Mouse (Mus musculus): ENCODE results near the gene Uhmk1. TPM values are rescaled to one million over a fixed set of nuclear protein-coding genes. Genes with fewer than 3 reads are reported as not detected.
A peak's percentile ranks its signal among the peaks of the same experiment; 100 is the strongest.

The Uhmk1 gene
- polyA plus RNA-seq, 1 experiment from 2014 or later = 19.7 TPM

- 89% methylated on average over 5 of the region's 5 CpGs for WGBS
- ATAC-seq (ENCODE audit: insufficient read depth, low FRiP score, low TSS enrichment) (no peak), DNase-seq (ENCODE audit: low spot score) (no peak)
- no peaks in the 10 kb centered on the region for H3K27me3 ChIP-seq (ENCODE audit: control insufficient read depth, insufficient read depth, low read length)
- no peak overlapping the region for H3K4me3 ChIP-seq (ENCODE audit: low read depth, low read length)
- H3K36me3 ChIP-seq (ENCODE audit: control insufficient read depth, insufficient read depth, low read length) = no peaks in the 10 kb centered on the region
- H3K27ac ChIP-seq (ENCODE audit: low read depth, low read length) = no peak overlapping the region
- H3K4me1 ChIP-seq (ENCODE audit: control insufficient read depth, insufficient read depth, low read length) = no peaks in the 10 kb centered on the region
- no peak overlapping the region for H3K4me2 ChIP-seq (ENCODE audit: low read depth)
- no peak overlapping the region for H3K9ac ChIP-seq (ENCODE audit: low read length)
- no peaks in the 10 kb centered on the region for H3K9me3 ChIP-seq (ENCODE audit: control insufficient read depth, low read length)
These were observed 28.7 kb downstream of the Uhmk1 start for GRCm38 (mm10) chr1:170186531-170186930.

DNA sequence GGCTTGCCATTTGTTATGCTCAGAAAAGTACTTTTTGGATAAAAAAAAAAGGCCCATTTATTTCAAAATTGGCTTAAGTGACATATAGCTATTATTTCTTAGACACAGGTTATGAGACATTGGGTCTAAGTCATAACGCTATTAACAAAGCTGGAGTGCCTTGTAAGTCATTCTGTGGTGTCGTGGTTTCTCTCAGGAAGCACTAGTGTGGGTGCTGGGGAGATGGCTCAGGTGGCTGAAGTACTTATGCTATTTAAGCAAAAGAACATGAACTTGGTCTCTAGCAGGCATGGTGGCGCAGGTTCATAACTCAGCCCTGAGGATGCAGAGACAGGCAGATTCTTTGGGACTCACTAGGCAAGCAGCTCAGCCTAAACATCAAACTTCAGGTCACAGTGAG, 30.1 kb downstream of the Uhmk1 start:
- no peaks in the 10 kb centered on the region for H3K4me1 ChIP-seq (ENCODE audit: control insufficient read depth, insufficient read depth, low read length)
- WGBS = 95% methylated on average over 3 of the region's 3 CpGs
- no peaks in the 10 kb centered on the region for H3K9me3 ChIP-seq (ENCODE audit: control insufficient read depth, low read length)
- H3K27ac ChIP-seq (ENCODE audit: low read depth, low read length) = no peak overlapping the region
- H3K27me3 ChIP-seq (ENCODE audit: control insufficient read depth, insufficient read depth, low read length) = no peaks in the 10 kb centered on the region
- H3K4me2 ChIP-seq (ENCODE audit: low read depth) = no peak overlapping the region
- H3K4me3 ChIP-seq (ENCODE audit: low read depth, low read length) = no peak overlapping the region
- ATAC-seq (ENCODE audit: insufficient read depth, low FRiP score, low TSS enrichment) (no peak), DNase-seq (ENCODE audit: low spot score) (no peak)
- no peaks in the 10 kb centered on the region for H3K36me3 ChIP-seq (ENCODE audit: control insufficient read depth, insufficient read depth, low read length)
- H3K9ac ChIP-seq (ENCODE audit: low read length) = no peak overlapping the region

DNA sequence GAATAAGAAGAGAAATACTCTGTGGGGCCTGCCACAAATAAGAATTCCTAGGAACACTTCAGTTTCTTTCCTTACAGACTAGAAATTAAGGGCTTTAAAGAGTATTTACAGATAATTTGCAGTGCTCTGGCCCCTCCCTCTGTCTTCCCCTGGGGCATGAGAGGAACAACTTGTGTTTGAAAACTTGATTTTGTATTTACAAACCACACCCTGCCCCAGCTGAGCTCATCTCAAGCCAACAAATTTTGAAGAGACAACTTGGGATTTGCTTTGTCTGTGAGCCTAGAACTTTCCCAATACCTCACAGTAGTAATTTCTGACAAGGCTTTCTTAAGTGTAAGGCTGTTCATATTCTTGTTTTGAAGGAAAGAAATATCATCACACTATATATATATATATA, 32.5 kb downstream of the Uhmk1 start:
- H3K4me2 ChIP-seq (ENCODE audit: low read depth) = no peak overlapping the region
- no peaks in the 10 kb centered on the region for H3K4me1 ChIP-seq (ENCODE audit: control insufficient read depth, insufficient read depth, low read length)
- ATAC-seq (ENCODE audit: insufficient read depth, low FRiP score, low TSS enrichment) (no peak), DNase-seq (ENCODE audit: low spot score) (no peak)
- no peak overlapping the region for H3K27ac ChIP-seq (ENCODE audit: low read depth, low read length)
- no peaks in the 10 kb centered on the region for H3K27me3 ChIP-seq (ENCODE audit: control insufficient read depth, insufficient read depth, low read length)
- H3K9ac ChIP-seq (ENCODE audit: low read length) = no peak overlapping the region
- H3K36me3 ChIP-seq (ENCODE audit: control insufficient read depth, insufficient read depth, low read length) = no peaks in the 10 kb centered on the region
- H3K9me3 ChIP-seq (ENCODE audit: control insufficient read depth, low read length) = no peaks in the 10 kb centered on the region
- H3K4me3 ChIP-seq (ENCODE audit: low read depth, low read length) = no peak overlapping the region

DNA sequence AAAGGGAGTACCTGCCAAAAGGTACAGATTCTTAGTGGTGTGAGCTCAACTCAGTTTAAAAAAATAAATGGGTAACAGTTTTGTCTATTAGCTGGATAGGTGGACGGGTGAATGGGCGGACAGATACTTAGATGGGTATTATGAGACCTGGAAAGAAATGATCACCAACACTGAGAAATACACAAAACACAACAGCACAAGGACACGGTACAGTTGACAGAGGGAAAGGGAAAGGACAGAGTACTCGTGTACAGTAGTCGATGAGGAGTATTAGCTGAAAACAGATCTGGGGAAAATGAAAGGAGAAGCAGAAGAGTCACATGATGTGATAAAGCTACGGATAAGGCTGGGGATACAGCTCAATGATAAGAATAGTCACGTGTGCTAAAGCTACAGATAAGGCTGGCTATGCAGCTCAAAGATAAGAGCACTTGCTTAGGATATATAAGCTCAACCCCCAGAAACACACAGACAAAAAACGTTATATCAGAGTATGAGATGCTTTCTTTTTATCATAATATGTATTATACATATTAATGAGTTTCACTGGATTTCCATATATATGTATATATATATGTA, 38.4 kb downstream of the Uhmk1 start:
- 88% methylated on average over 8 of the region's 8 CpGs for WGBS
- Histone ChIP-seq H3K4me3 (ENCODE audit: low read depth, low read length) (no peak overlapping the region), H3K27ac (ENCODE audit: low read depth, low read length) (no peak overlapping the region), H3K4me1 (ENCODE audit: control insufficient read depth, insufficient read depth, low read length) (peaks cover 3% of the 10 kb centered on the region; the same call in 1 of the 2 replicates), H3K27me3 (ENCODE audit: control insufficient read depth, insufficient read depth, low read length) (no peaks in the 10 kb centered on the region), H3K9me3 (ENCODE audit: control insufficient read depth, low read length) (no peaks in the 10 kb centered on the region), H3K9ac (ENCODE audit: low read length) (no peak overlapping the region), H3K4me2 (ENCODE audit: low read depth) (no peak overlapping the region), H3K36me3 (ENCODE audit: control insufficient read depth, insufficient read depth, low read length) (no peaks in the 10 kb centered on the region)
- DNase-seq (ENCODE audit: low spot score) (no peak), ATAC-seq (ENCODE audit: insufficient read depth, low FRiP score, low TSS enrichment) (no peak)

GRCm38 (mm10) chr1:170175848-170176247, 39.3 kb downstream of the Uhmk1 start:
- no peaks in the 10 kb centered on the region for H3K9me3 ChIP-seq (ENCODE audit: control insufficient read depth, low read length)
- H3K36me3 ChIP-seq (ENCODE audit: control insufficient read depth, insufficient read depth, low read length) = no peaks in the 10 kb centered on the region
- H3K4me1 ChIP-seq (ENCODE audit: control insufficient read depth, insufficient read depth, low read length) = peaks cover 3% of the 10 kb centered on the region; the same call in 1 of the 2 replicates
- DNase-seq (ENCODE audit: low spot score) = no peak
- H3K9ac ChIP-seq (ENCODE audit: low read length) = no peak overlapping the region
- H3K4me2 ChIP-seq (ENCODE audit: low read depth) = no peak overlapping the region
- no peak overlapping the region for H3K27ac ChIP-seq (ENCODE audit: low read depth, low read length)
- H3K4me3 ChIP-seq (ENCODE audit: low read depth, low read length) = no peak overlapping the region
- 63% methylated on average over 6 of the region's 6 CpGs for WGBS
- H3K27me3 ChIP-seq (ENCODE audit: control insufficient read depth, insufficient read depth, low read length) = no peaks in the 10 kb centered on the region
- ATAC-seq (ENCODE audit: insufficient read depth, low FRiP score, low TSS enrichment) = no peak

DNA sequence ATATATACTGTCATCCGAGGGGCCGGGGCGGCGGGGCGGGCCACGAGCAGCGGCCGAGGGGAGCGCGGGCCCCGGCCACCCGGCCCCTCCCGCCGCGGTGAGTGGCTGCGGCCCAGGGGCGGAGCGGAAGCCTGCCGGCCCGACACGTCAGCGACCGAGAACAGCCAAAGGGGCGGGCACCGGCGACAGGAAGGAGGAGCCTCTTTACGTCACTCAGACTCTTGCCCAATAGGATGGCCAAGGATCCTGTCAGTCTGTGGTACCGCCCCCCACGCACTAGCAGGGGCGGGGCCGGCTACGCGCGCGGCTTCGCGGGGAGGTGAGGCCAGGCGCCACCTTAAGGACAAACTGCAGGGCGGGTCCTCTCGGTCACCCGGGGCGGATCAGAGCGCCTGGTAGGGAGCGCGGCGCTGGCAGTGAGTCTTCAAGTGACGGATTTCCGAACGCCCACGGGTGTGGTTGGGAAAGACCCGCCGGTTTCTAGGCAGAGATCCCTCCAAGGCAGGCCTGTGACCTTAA, 40.3 kb downstream of the Uhmk1 start, which contains the start of gene Uap1:
TSS of gene Uap1 (minus strand) at position 144 of the 519 bp plus-strand sequence.
- Histone ChIP-seq H3K4me3 (ENCODE audit: low read depth, low read length) (peak within 1 kb of the TSS; percentile 66), H3K4me1 (ENCODE audit: control insufficient read depth, insufficient read depth, low read length) (peaks cover 3% of the 10 kb centered on the region; the same call in 1 of the 2 replicates), H3K4me2 (ENCODE audit: low read depth) (peak within 1 kb of the TSS; percentile 76), H3K36me3 (ENCODE audit: control insufficient read depth, insufficient read depth, low read length) (no peaks in the 10 kb centered on the region), H3K9me3 (ENCODE audit: control insufficient read depth, low read length) (no peaks in the 10 kb centered on the region), H3K27me3 (ENCODE audit: control insufficient read depth, insufficient read depth, low read length) (no peaks in the 10 kb centered on the region), H3K9ac (ENCODE audit: low read length) (peak within 1 kb of the TSS; percentile 76), H3K27ac (ENCODE audit: low read depth, low read length) (peak within 1 kb of the TSS; percentile 82)
- WGBS = under 1% methylated on average over 52 of the region's 52 CpGs
- DNase-seq (ENCODE audit: low spot score) = peak; percentile 97
- peak; percentile 99 for ATAC-seq (ENCODE audit: insufficient read depth, low FRiP score, low TSS enrichment)

- WGBS = 1% methylated on average over 44 of the region's 50 CpGs
- Histone ChIP-seq H3K27me3 (ENCODE audit: control insufficient read depth, insufficient read depth, low read length) (no peaks in the 10 kb centered on the region), H3K27ac (ENCODE audit: low read depth, low read length) (peak overlapping the region; percentile 40; the same call in 1 of the 2 replicates), H3K9me3 (ENCODE audit: control insufficient read depth, low read length) (no peaks in the 10 kb centered on the region), H3K9ac (ENCODE audit: low read length) (peak overlapping the region; percentile 74), H3K36me3 (ENCODE audit: control insufficient read depth, insufficient read depth, low read length) (no peaks in the 10 kb centered on the region), H3K4me1 (ENCODE audit: control insufficient read depth, insufficient read depth, low read length) (peaks cover 3% of the 10 kb centered on the region; the same call in 1 of the 2 replicates), H3K4me2 (ENCODE audit: low read depth) (peak overlapping the region; percentile 76), H3K4me3 (ENCODE audit: low read depth, low read length) (peak overlapping the region; percentile 66)
- ATAC-seq (ENCODE audit: insufficient read depth, low FRiP score, low TSS enrichment) = peak; percentile 1; the same call in 1 of the 2 replicates
- no peak for DNase-seq (ENCODE audit: low spot score)
These were observed 41.0 kb downstream of the Uhmk1 start for GRCm38 (mm10) chr1:170173991-170174813.

DNA sequence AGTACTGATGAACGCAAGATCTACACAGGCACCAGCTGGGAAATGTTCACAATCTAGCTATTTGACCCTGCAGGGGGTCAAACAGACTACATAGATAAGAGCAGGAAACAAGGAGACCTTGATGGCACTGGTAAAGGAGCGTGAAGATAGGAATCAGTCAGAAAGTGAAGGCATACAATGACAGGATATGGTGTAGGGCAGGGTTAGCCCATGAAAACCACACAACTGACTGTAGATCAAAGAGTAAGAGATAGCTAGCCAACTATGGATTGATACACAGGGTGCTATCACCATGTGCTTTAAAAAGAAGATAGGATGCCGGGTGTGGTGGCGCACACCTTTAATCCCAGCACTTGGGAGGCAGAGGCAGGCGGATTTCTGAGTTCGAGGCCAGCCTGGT, 47.4 kb downstream of the Uhmk1 start:
- DNase-seq (ENCODE audit: low spot score) = no peak
- no peaks in the 10 kb centered on the region for H3K36me3 ChIP-seq (ENCODE audit: control insufficient read depth, insufficient read depth, low read length)
- no peak for ATAC-seq (ENCODE audit: insufficient read depth, low FRiP score, low TSS enrichment)

More for the DNA sequence above, 47.4 kb downstream of the Uhmk1 start:
- Histone ChIP-seq H3K9ac (ENCODE audit: low read length) (no peak overlapping the region), H3K4me3 (ENCODE audit: low read depth, low read length) (no peak overlapping the region), H3K4me1 (ENCODE audit: control insufficient read depth, insufficient read depth, low read length) (no peaks in the 10 kb centered on the region), H3K27ac (ENCODE audit: low read depth, low read length) (no peak overlapping the region), H3K9me3 (ENCODE audit: control insufficient read depth, low read length) (no peaks in the 10 kb centered on the region), H3K27me3 (ENCODE audit: control insufficient read depth, insufficient read depth, low read length) (no peaks in the 10 kb centered on the region), H3K4me2 (ENCODE audit: low read depth) (no peak overlapping the region)
- 88% methylated on average over 5 of the region's 6 CpGs for WGBS
